Mouse (Mus musculus) CH12.LX (cell line): ENCODE measurements around the gene Nr2f2. TPM values are rescaled to one million over a fixed set of nuclear protein-coding genes. Genes with fewer than 3 reads are reported as not detected.

Experiments
- DNase-seq: peaks from one replicate; pipeline ENCODE4 v3.0.0-alpha.2; 2013; ENCODE audit errors: extremely low read depth
- H3K27ac ChIP-seq: 2 replicates; pipeline ENCODE4 v1.5.1; 2012; ENCODE audit warnings: low read depth, mild to moderate bottlenecking, control low read depth, moderate library complexity; ENCODE audit not compliant: insufficient read depth
- H3K27me3 ChIP-seq: replicated peaks from 2 replicates; pipeline ENCODE3; 2012; ENCODE audit warnings: inconsistent platforms
- H3K36me3 ChIP-seq, 2 experiments: replicated peaks in 1 of 2; 2 replicates each; pipeline versions ENCODE3 to v1.6.1; 2012; ENCODE audit warnings: inconsistent platforms in 1 of 2, low read length in 1 of 2, mild to moderate bottlenecking in 1 of 2, mixed read lengths in 1 of 2, moderate library complexity in 1 of 2; ENCODE audit not compliant: control insufficient read depth in 1 of 2, insufficient read depth in 1 of 2
- H3K4me1 ChIP-seq, 2 experiments: 2 replicates each; pipeline ENCODE4 v1.6.1; 2012; ENCODE audit warnings: inconsistent platforms in 1 of 2, moderate library complexity in 1 of 2; ENCODE audit not compliant: insufficient read depth in 2 of 2, control insufficient read depth in 1 of 2
- H3K4me2 ChIP-seq: 2 replicates; pipeline ENCODE4 v1.6.1; 2012; ENCODE audit warnings: low read depth, mild to moderate bottlenecking, control low read depth; ENCODE audit not compliant: poor library complexity, insufficient read depth, severe bottlenecking
- H3K4me3 ChIP-seq, 3 experiments: fragments of 150-350 bp in 1 of 3; sonication (generic) in 1 of 3; replicated peaks in 1 of 3; 2 replicates each; pipeline versions ENCODE3 to v1.5.1; 2011 to 2012; ENCODE audit warnings: low read depth in 2 of 3, low read length in 2 of 3, mild to moderate bottlenecking in 2 of 3, moderate library complexity in 2 of 3, control low read depth in 1 of 3, improper control_type of control experiment in 1 of 3, inconsistent platforms in 1 of 3, mixed read lengths in 1 of 3; ENCODE audit not compliant: poor library complexity in 1 of 3
- H3K79me2 ChIP-seq: replicated peaks from 2 replicates; pipeline ENCODE4 v1.6.1; 2012; ENCODE audit warnings: mild to moderate bottlenecking, moderate library complexity; ENCODE audit not compliant: control insufficient read depth, poor library complexity, insufficient read depth, severe bottlenecking; ENCODE audit errors: extremely low read depth
- H3K9ac ChIP-seq: 2 replicates; pipeline ENCODE4 v1.6.1; 2012; ENCODE audit warnings: low read depth, mild to moderate bottlenecking, control low read depth, moderate library complexity; ENCODE audit not compliant: insufficient read depth
- H3K9me3 ChIP-seq: replicated peaks from 2 replicates; pipeline ENCODE3; 2012; ENCODE audit warnings: low read length, inconsistent platforms, mixed read lengths
- BHLHE40 ChIP-seq: IDR thresholded peaks from 2 replicates; pipeline ENCODE4 v1.6.1; 2011; ENCODE audit warnings: mild to moderate bottlenecking, low read depth, low read length, improper control_type of control experiment
- CHD1 ChIP-seq: IDR thresholded peaks from 2 replicates; pipeline ENCODE4 v1.6.1; 2012; ENCODE audit warnings: low read depth, low read length, improper control_type of control experiment, inconsistent platforms
- CHD2 ChIP-seq: IDR thresholded peaks from 2 replicates; pipeline ENCODE4 v1.6.1; 2011; ENCODE audit warnings: low read length, improper control_type of control experiment
- CTCF ChIP-seq, 2 experiments: IDR thresholded peaks in 1 of 2; conservative IDR thresholded peaks in 1 of 2; 2 replicates each; pipeline ENCODE4 v1.5.1; 2011 to 2012; ENCODE audit warnings: low read depth in 2 of 2, low read length in 2 of 2, improper control_type of control experiment in 1 of 2, inconsistent platforms in 1 of 2, mild to moderate bottlenecking in 1 of 2, moderate library complexity in 1 of 2
- ELF1 ChIP-seq: IDR thresholded peaks from 2 replicates; pipeline ENCODE4 v1.6.1; 2014; ENCODE audit warnings: low read depth, mild to moderate bottlenecking, inconsistent platforms, low read length, improper control_type of control experiment
- EP300 ChIP-seq: IDR thresholded peaks from 2 replicates; pipeline ENCODE4 v1.6.1; 2011; ENCODE audit warnings: low read length, improper control_type of control experiment
- GABPA ChIP-seq: IDR thresholded peaks from 2 replicates; pipeline ENCODE4 v1.6.1; 2012; ENCODE audit warnings: low read depth, low read length, improper control_type of control experiment, inconsistent platforms; ENCODE audit not compliant: insufficient replicate concordance
- HCFC1 ChIP-seq: IDR thresholded peaks from 2 replicates; pipeline ENCODE4 v1.6.1; 2012; ENCODE audit warnings: low read depth, mild to moderate bottlenecking, inconsistent platforms, low read length, improper control_type of control experiment
- IRF4 ChIP-seq: IDR thresholded peaks from 2 replicates; pipeline ENCODE4 v1.6.1; 2014; ENCODE audit warnings: low read depth, mild to moderate bottlenecking, inconsistent platforms, low read length, improper control_type of control experiment
- JUND ChIP-seq: conservative IDR thresholded peaks from 2 replicates; pipeline ENCODE4 v1.6.1; 2011; ENCODE audit warnings: low read depth, low read length, improper control_type of control experiment
- MAFK ChIP-seq: IDR thresholded peaks from 2 replicates; pipeline ENCODE4 v1.6.1; 2011; ENCODE audit warnings: low read length, improper control_type of control experiment; ENCODE audit not compliant: insufficient replicate concordance
- MAX ChIP-seq: IDR thresholded peaks from 2 replicates; pipeline ENCODE4 v1.6.1; 2011; ENCODE audit warnings: low read length, improper control_type of control experiment
- MAZ ChIP-seq: IDR thresholded peaks from 2 replicates; pipeline ENCODE4 v1.6.1; 2012; ENCODE audit warnings: low read depth, mild to moderate bottlenecking, inconsistent platforms, low read length, improper control_type of control experiment, moderate library complexity
- MEF2A ChIP-seq: IDR thresholded peaks from 2 replicates; pipeline ENCODE4 v1.6.1; 2014; ENCODE audit warnings: low read depth, mild to moderate bottlenecking, inconsistent platforms, low read length, improper control_type of control experiment, borderline replicate concordance
- MXI1 ChIP-seq: IDR thresholded peaks from 2 replicates; pipeline ENCODE4 v1.6.1; 2011; ENCODE audit warnings: mild to moderate bottlenecking, low read depth, low read length, improper control_type of control experiment
- MYC ChIP-seq: IDR thresholded peaks from 2 replicates; pipeline ENCODE4 v1.6.1; 2011; ENCODE audit warnings: low read depth, mild to moderate bottlenecking, improper control_type of control experiment, low read length
- NELFE ChIP-seq: IDR thresholded peaks from 2 replicates; pipeline ENCODE4 v1.6.1; 2011; ENCODE audit warnings: low read depth, low read length, improper control_type of control experiment
- NRF1 ChIP-seq: IDR thresholded peaks from 2 replicates; pipeline ENCODE4 v1.6.1; 2014; ENCODE audit warnings: low read depth, mild to moderate bottlenecking, inconsistent platforms, low read length, improper control_type of control experiment, moderate library complexity
- PAX5 ChIP-seq: IDR thresholded peaks from 2 replicates; pipeline ENCODE4 v1.6.1; 2012; ENCODE audit warnings: low read length, inconsistent platforms, mixed read lengths
- POLR2A ChIP-seq: IDR thresholded peaks from 2 replicates; pipeline ENCODE4 v1.6.1; 2011; ENCODE audit warnings: low read depth, mild to moderate bottlenecking, improper control_type of control experiment, low read length
- RAD21 ChIP-seq: IDR thresholded peaks from 2 replicates; pipeline ENCODE4 v1.6.1; 2011; ENCODE audit warnings: low read depth, mild to moderate bottlenecking, low read length, improper control_type of control experiment, moderate library complexity
- RCOR1 ChIP-seq: conservative IDR thresholded peaks from 2 replicates; pipeline ENCODE4 v1.6.1; 2012; ENCODE audit warnings: low read depth, mild to moderate bottlenecking, inconsistent platforms, low read length, improper control_type of control experiment
- SMC3 ChIP-seq: IDR thresholded peaks from 2 replicates; pipeline ENCODE4 v1.6.1; 2011; ENCODE audit warnings: low read depth, low read length, improper control_type of control experiment
- UBTF ChIP-seq: IDR thresholded peaks from 2 replicates; pipeline ENCODE4 v1.6.1; 2012; ENCODE audit warnings: low read depth, mild to moderate bottlenecking, inconsistent platforms, low read length, improper control_type of control experiment, moderate library complexity
- USF1 ChIP-seq: IDR thresholded peaks from 2 replicates; pipeline ENCODE4 v1.6.1; 2014; ENCODE audit warnings: low read depth, mild to moderate bottlenecking, inconsistent platforms, low read length, improper control_type of control experiment
- ZC3H11A ChIP-seq: IDR thresholded peaks from 2 replicates; pipeline ENCODE4 v1.6.1; 2012; ENCODE audit warnings: low read depth, mild to moderate bottlenecking, inconsistent platforms, low read length, improper control_type of control experiment
- ZKSCAN1 ChIP-seq: IDR thresholded peaks from 2 replicates; pipeline ENCODE4 v1.6.1; 2012; ENCODE audit warnings: low read depth, inconsistent platforms, low read length, improper control_type of control experiment, borderline replicate concordance
- dilution Hi-C: fragments of 300-500 bp; cut with MboI; formaldehyde crosslinking; loops from 2 replicates; pipeline ENCODE4 v1.14.3; 2020; ENCODE audit warnings: low sequenced_read_pairs; ENCODE audit not compliant: extremely low pct_unique_long_range_greater_than_20kb, extremely low pct_ligation_motif_present
- in situ Hi-C: fragments of 300-500 bp; cut with MboI; formaldehyde crosslinking; loops from 3 replicates; pipeline ENCODE4 v1.14.3; 2019; ENCODE audit warnings: low sequenced_read_pairs, low pct_ligation_motif_present, low pct_unique_long_range_greater_than_20kb, mixed read lengths
- polyA plus RNA-seq: library from polyadenylated mRNA; unstranded; fragments of >175 nt; gene quantifications from 2 replicates; pipeline ENCODE4 v1.2.1, GENCODE M21; 2012; ENCODE audit warnings: low read depth; ENCODE audit not compliant: insufficient read length
- total RNA-seq, 2 experiments: library from RNA; depleted of rRNA; stranded (reverse); fragments of 300-350 nt in 1 of 2; fragments of >200 nt in 1 of 2; gene quantifications; 2 replicates each; pipeline ENCODE4 v1.2.3; 2012 to 2014

The Nr2f2 gene
- total and polyA plus RNA-seq, 3 experiments = not detected

- H3K36me3 ChIP-seq = no peaks in the 10 kb centered on the region
- peaks cover 81% of the 10 kb centered on the region for H3K9me3 ChIP-seq
- no peak for DNase-seq
- in situ Hi-C loops (no loop called here), dilution Hi-C loops (no loop called here)
- no peak overlapping the region for H3K27ac ChIP-seq
- H3K4me2 ChIP-seq = no peak overlapping the region
- no peak overlapping the region for H3K9ac ChIP-seq
- H3K4me1 ChIP-seq = no peaks in the 10 kb centered on the region
- H3K27me3 ChIP-seq = no peaks in the 10 kb centered on the region
- no peak overlapping the region for H3K4me3 ChIP-seq
- no peak for TF ChIP-seq EP300
- TF ChIP-seq UBTF = no peak
- TF ChIP-seq, all 38 proteins: peak for 0
- H3K79me2 ChIP-seq = no peaks in the 10 kb centered on the region
These were observed 29.8 kb downstream of the Nr2f2 start for GRCm38 (mm10) chr7:70336571-70337240.

- dilution Hi-C loops = no loop called here
These were observed 30.4 kb downstream of the Nr2f2 start for GRCm38 (mm10) chr7:70336126-70336525.

DNA sequence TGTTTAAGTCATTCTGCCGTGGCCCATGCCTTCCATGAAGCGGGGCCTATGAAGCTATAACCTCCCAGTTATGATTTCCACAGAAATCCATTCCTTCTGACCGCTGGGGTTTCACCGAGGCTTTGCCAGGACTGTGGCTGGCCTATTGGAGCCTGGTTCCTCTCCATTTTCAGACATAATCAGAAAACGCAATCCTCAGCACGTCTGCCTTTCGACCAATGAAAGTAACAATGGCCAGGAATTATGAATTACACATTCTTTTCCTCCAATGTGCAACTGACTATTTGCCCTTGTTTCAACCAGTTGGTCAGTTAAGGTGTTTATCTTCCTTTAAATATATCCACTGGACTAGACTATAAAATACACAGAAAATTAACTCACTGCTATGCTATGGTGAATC, 31.1 kb downstream of the Nr2f2 start:
- in situ Hi-C loops (no loop called here), dilution Hi-C loops (no loop called here)
- Histone ChIP-seq H3K4me1 (no peaks in the 10 kb centered on the region), H3K27ac (no peak overlapping the region), H3K79me2 (no peaks in the 10 kb centered on the region), H3K4me3 (no peak overlapping the region), H3K9ac (no peak overlapping the region), H3K27me3 (no peaks in the 10 kb centered on the region), H3K36me3 (no peaks in the 10 kb centered on the region), H3K9me3 (peaks cover 86% of the 10 kb centered on the region), H3K4me2 (no peak overlapping the region)
- DNase-seq = no peak
- no peak for TF ChIP-seq RAD21
- TF ChIP-seq SMC3 = no peak
- no peak for TF ChIP-seq MAZ
- no peak for TF ChIP-seq GABPA
- no peak for TF ChIP-seq MAX
- TF ChIP-seq ELF1 = no peak
- TF ChIP-seq JUND = no peak
- no peak for TF ChIP-seq RCOR1
- no peak for TF ChIP-seq ZC3H11A
- TF ChIP-seq BHLHE40 = no peak
- no peak for TF ChIP-seq NELFE
- TF ChIP-seq POLR2A = no peak
- no peak for TF ChIP-seq USF1
- TF ChIP-seq CHD1 = no peak
- no peak for TF ChIP-seq HCFC1
- TF ChIP-seq IRF4 = no peak
- TF ChIP-seq PAX5 = no peak
- TF ChIP-seq NRF1 = no peak
- TF ChIP-seq CHD2 = no peak
- no peak for TF ChIP-seq MYC

More at GRCm38 (mm10) chr7:70336126-70336525, 30.4 kb downstream of the Nr2f2 start:
- DNase-seq = no peak
- in situ Hi-C loops = no loop called here
- Histone ChIP-seq H3K9me3 (peaks cover 84% of the 10 kb centered on the region), H3K36me3 (no peaks in the 10 kb centered on the region), H3K79me2 (no peaks in the 10 kb centered on the region), H3K27ac (no peak overlapping the region), H3K27me3 (no peaks in the 10 kb centered on the region), H3K4me3 (no peak overlapping the region), H3K4me1 (no peaks in the 10 kb centered on the region), H3K4me2 (no peak overlapping the region), H3K9ac (no peak overlapping the region)
- TF ChIP-seq MXI1 (no peak), MEF2A (no peak), ZKSCAN1 (no peak), GABPA (no peak), ELF1 (no peak), CTCF (conservative IDR thresholded peaks at IDR 0.05 in 1 of 2, IDR thresholded peaks at IDR 0.05 in 1 of 2; ENCODE audit: low read depth in 2 of 2, low read length in 2 of 2) (no peak), RAD21 (no peak), EP300 (no peak), MAFK (no peak)
